Mouse (Mus musculus): ENCODE results near the gene Stx18. TPM values are rescaled to one million over a fixed set of nuclear protein-coding genes. Genes with fewer than 3 reads are reported as not detected.

Gene Stx18
- polyA plus RNA-seq, 1 experiment, result 32.2 TPM

- no peaks in the 10 kb centered on the region for H3K27me3 ChIP-seq (replicated peaks; ENCODE audit: control insufficient read depth, insufficient read depth, low read length)
- H3K36me3 ChIP-seq (ENCODE audit: control insufficient read depth, insufficient read depth, low read length), result no peaks in the 10 kb centered on the region
- TF ChIP-seq POLR2A (IDR thresholded peaks at IDR 0.05; ENCODE audit: low read depth, low read length), result no peak
- TF ChIP-seq CTCF (conservative IDR thresholded peaks at IDR 0.05; ENCODE audit: insufficient read depth, insufficient read length, low read depth, low read length), result no peak
- peaks cover 27% of the 10 kb centered on the region for H3K4me1 ChIP-seq (ENCODE audit: control insufficient read depth, insufficient read depth, low read length)
- DNase-seq, result peak; percentile 84
- no peak overlapping the region for H3K27ac ChIP-seq (ENCODE audit: insufficient read depth, low read depth, low read length)
- no peak overlapping the region for H3K4me3 ChIP-seq (ENCODE audit: insufficient read depth, low read depth, low read length)
- 38% methylated on average over 4 of the region's 4 CpGs for WGBS
Measured at GRCm38 (mm10) chr5:38076326-38076725, 37.8 kb downstream of the Stx18 start.

GRCm38 (mm10) chr5:38078575-38078974, 40.0 kb downstream of the Stx18 start:
- peaks cover 39% of the 10 kb centered on the region for H3K4me1 ChIP-seq (ENCODE audit: control insufficient read depth, insufficient read depth, low read length)
- H3K4me3 ChIP-seq (ENCODE audit: insufficient read depth, low read depth, low read length), result no peak overlapping the region
- TF ChIP-seq CTCF (conservative IDR thresholded peaks at IDR 0.05; ENCODE audit: insufficient read depth, insufficient read length, low read depth, low read length), result no peak
- no peak for TF ChIP-seq POLR2A (IDR thresholded peaks at IDR 0.05; ENCODE audit: low read depth, low read length)
- no peaks in the 10 kb centered on the region for H3K36me3 ChIP-seq (ENCODE audit: control insufficient read depth, insufficient read depth, low read length)
- no peak overlapping the region for H3K27ac ChIP-seq (ENCODE audit: insufficient read depth, low read depth, low read length)
- 53% methylated on average over 3 of the region's 3 CpGs for WGBS
- H3K27me3 ChIP-seq (replicated peaks; ENCODE audit: control insufficient read depth, insufficient read depth, low read length), result no peaks in the 10 kb centered on the region
- peak; percentile 28 for DNase-seq

DNA sequence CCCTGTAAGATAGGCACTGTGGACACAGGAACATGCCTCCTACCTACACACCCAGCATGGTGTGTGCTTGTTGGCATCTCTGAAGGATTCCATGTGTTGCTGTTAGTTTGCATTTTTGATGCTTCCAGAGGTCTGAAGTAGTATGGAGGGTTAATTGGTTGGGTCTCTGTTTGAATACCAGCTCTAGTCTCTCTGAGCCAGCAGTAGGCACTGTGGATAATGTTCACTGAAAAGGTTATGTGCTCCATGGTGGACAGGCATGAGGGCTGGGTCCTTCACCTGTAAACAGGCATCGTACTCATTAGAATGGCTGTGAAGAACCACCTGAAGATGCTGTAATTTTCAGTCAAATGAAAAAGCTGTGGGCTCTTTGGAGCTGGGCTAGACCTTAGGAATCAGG, 41.9 kb downstream of the Stx18 start:
- H3K36me3 ChIP-seq (ENCODE audit: control insufficient read depth, insufficient read depth, low read length), result no peaks in the 10 kb centered on the region
- WGBS, result 97% methylated on average over 1 of the region's 1 CpGs
- no peaks in the 10 kb centered on the region for H3K27me3 ChIP-seq (replicated peaks; ENCODE audit: control insufficient read depth, insufficient read depth, low read length)
- TF ChIP-seq POLR2A (IDR thresholded peaks at IDR 0.05; ENCODE audit: low read depth, low read length), result no peak
- no peak for TF ChIP-seq CTCF (conservative IDR thresholded peaks at IDR 0.05; ENCODE audit: insufficient read depth, insufficient read length, low read depth, low read length)
- H3K27ac ChIP-seq (ENCODE audit: insufficient read depth, low read depth, low read length), result no peak overlapping the region
- peaks cover 39% of the 10 kb centered on the region for H3K4me1 ChIP-seq (ENCODE audit: control insufficient read depth, insufficient read depth, low read length)
- no peak overlapping the region for H3K4me3 ChIP-seq (ENCODE audit: insufficient read depth, low read depth, low read length)
- no peak for DNase-seq

DNA sequence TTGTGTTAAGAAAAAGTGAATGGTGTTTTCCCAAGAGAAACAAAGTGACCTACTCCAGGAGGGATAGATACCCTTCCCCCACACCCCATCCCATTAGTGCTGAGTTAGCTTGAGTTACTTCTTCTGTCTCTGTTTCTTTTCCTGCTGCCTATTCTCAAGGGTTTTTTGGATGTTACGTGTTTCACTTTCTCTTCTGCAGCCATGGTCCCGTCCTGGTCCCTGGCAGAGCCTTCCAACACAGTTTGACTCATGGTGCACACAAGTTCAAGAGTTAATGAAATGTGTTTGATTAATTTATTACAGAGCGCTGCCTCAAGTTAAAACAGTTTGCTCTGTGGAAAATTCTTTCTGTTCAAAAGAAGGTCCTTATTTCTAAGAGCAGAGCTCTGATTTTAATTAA, 44.0 kb downstream of the Stx18 start:
- peak overlapping the region; percentile 27; the same call in 1 of the 2 replicates for H3K27ac ChIP-seq (ENCODE audit: insufficient read depth, low read depth, low read length)
- H3K4me1 ChIP-seq (ENCODE audit: control insufficient read depth, insufficient read depth, low read length), result peaks cover 33% of the 10 kb centered on the region
- no peaks in the 10 kb centered on the region for H3K27me3 ChIP-seq (replicated peaks; ENCODE audit: control insufficient read depth, insufficient read depth, low read length)
- H3K4me3 ChIP-seq (ENCODE audit: insufficient read depth, low read depth, low read length), result no peak overlapping the region
- peak; percentile 69 for DNase-seq
- H3K36me3 ChIP-seq (ENCODE audit: control insufficient read depth, insufficient read depth, low read length), result no peaks in the 10 kb centered on the region
- TF ChIP-seq CTCF (conservative IDR thresholded peaks at IDR 0.05; ENCODE audit: insufficient read depth, insufficient read length, low read depth, low read length) (no peak), POLR2A (IDR thresholded peaks at IDR 0.05; ENCODE audit: low read depth, low read length) (no peak)
- WGBS, result 22% methylated on average over 3 of the region's 3 CpGs

DNA sequence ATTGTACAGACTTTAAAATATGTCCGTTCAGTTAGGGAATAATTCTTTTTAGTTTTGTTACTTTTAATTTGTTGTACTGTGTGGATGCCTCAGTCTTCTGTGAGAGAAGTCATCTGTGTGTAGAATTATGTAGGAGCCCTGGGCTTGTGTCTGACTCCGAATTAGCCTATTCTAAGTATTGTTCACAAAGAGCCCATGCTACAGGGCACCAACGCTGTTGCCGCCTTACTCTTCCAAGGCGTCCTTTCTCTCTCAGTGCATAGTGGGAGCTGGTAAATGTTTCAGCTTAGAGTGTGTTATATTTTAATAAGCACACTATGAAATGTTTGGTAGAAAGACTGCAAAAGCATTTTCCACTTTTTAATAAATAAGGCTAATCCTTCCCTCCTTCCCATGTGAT, 44.8 kb downstream of the Stx18 start:
- Histone ChIP-seq H3K27me3 (replicated peaks; ENCODE audit: control insufficient read depth, insufficient read depth, low read length) (no peaks in the 10 kb centered on the region), H3K4me1 (ENCODE audit: control insufficient read depth, insufficient read depth, low read length) (peaks cover 33% of the 10 kb centered on the region), H3K27ac (ENCODE audit: insufficient read depth, low read depth, low read length) (no peak overlapping the region), H3K36me3 (ENCODE audit: control insufficient read depth, insufficient read depth, low read length) (no peaks in the 10 kb centered on the region), H3K4me3 (ENCODE audit: insufficient read depth, low read depth, low read length) (no peak overlapping the region)
- 69% methylated on average over 5 of the region's 5 CpGs for whole genome bisulfite sequencing
- TF ChIP-seq CTCF (conservative IDR thresholded peaks at IDR 0.05; ENCODE audit: insufficient read depth, insufficient read length, low read depth, low read length) (no peak), POLR2A (IDR thresholded peaks at IDR 0.05; ENCODE audit: low read depth, low read length) (no peak)
- DNase-seq, result no peak

GRCm38 (mm10) chr5:38084616-38085015, 46.1 kb downstream of the Stx18 start:
- TF ChIP-seq POLR2A (IDR thresholded peaks at IDR 0.05; ENCODE audit: low read depth, low read length) (no peak), CTCF (conservative IDR thresholded peaks at IDR 0.05; ENCODE audit: insufficient read depth, insufficient read length, low read depth, low read length) (no peak)
- 71% methylated on average over 8 of the region's 8 CpGs for WGBS
- no peak overlapping the region for H3K4me3 ChIP-seq (ENCODE audit: insufficient read depth, low read depth, low read length)
- DNase-seq, result no peak
- peaks cover 24% of the 10 kb centered on the region for H3K4me1 ChIP-seq (ENCODE audit: control insufficient read depth, insufficient read depth, low read length)
- H3K36me3 ChIP-seq (ENCODE audit: control insufficient read depth, insufficient read depth, low read length), result no peaks in the 10 kb centered on the region
- H3K27me3 ChIP-seq (replicated peaks; ENCODE audit: control insufficient read depth, insufficient read depth, low read length), result no peaks in the 10 kb centered on the region
- H3K27ac ChIP-seq (ENCODE audit: insufficient read depth, low read depth, low read length), result no peak overlapping the region

- peak; percentile 63 for DNase-seq
- WGBS, result 45% methylated on average over 10 of the region's 10 CpGs
- TF ChIP-seq POLR2A (IDR thresholded peaks at IDR 0.05; ENCODE audit: low read depth, low read length) (no peak), CTCF (conservative IDR thresholded peaks at IDR 0.05; ENCODE audit: insufficient read depth, insufficient read length, low read depth, low read length) (peak; percentile 98)
- no peak overlapping the region for H3K4me3 ChIP-seq (ENCODE audit: insufficient read depth, low read depth, low read length)
- H3K27ac ChIP-seq (ENCODE audit: insufficient read depth, low read depth, low read length), result no peak overlapping the region
- H3K4me1 ChIP-seq (ENCODE audit: control insufficient read depth, insufficient read depth, low read length), result peaks cover 17% of the 10 kb centered on the region
- no peaks in the 10 kb centered on the region for H3K27me3 ChIP-seq (replicated peaks; ENCODE audit: control insufficient read depth, insufficient read depth, low read length)
- H3K36me3 ChIP-seq (ENCODE audit: control insufficient read depth, insufficient read depth, low read length), result no peaks in the 10 kb centered on the region
Measured at GRCm38 (mm10) chr5:38085561-38086392, 47.2 kb downstream of the Stx18 start.
